Mouse (Mus musculus) G1E (cell line): ENCODE data around the gene Nuak2.

Experiments used
- CTCF ChIP-seq: IDR thresholded peaks from 2 replicates; pipeline ENCODE4 v1.5.1; 2012; ENCODE audit warnings: low read depth, low read length, inconsistent platforms, mixed read lengths
- GATA1 ChIP-seq: IDR thresholded peaks from 2 replicates; pipeline ENCODE4 v1.6.1; 2012; ENCODE audit warnings: borderline replicate concordance, low read length, inconsistent platforms, mixed read lengths
- GATA2 ChIP-seq: IDR thresholded peaks from 2 replicates; pipeline ENCODE4 v1.6.1; 2012; ENCODE audit warnings: low read depth, low read length, inconsistent platforms, borderline replicate concordance
- POLR2AphosphoS5 ChIP-seq: IDR thresholded peaks from 2 replicates; pipeline ENCODE4 v1.6.1; 2012; ENCODE audit warnings: low read depth, low read length, inconsistent platforms; ENCODE audit not compliant: insufficient replicate concordance
- TAL1 ChIP-seq: conservative IDR thresholded peaks from 2 replicates; pipeline ENCODE4 v1.6.1; 2012; ENCODE audit warnings: low read depth, low read length, inconsistent platforms, mixed read lengths

GRCm38 (mm10) chr1:132276694-132277093, 39.2 kb upstream of the Nuak2 start:
- TF ChIP-seq CTCF = no peak
- TF ChIP-seq GATA1 = no peak
- no peak for TF ChIP-seq TAL1
- TF ChIP-seq POLR2AphosphoS5 = no peak
- TF ChIP-seq GATA2 = no peak
